Mouse (Mus musculus): Measurements from ENCODE around the gene Ptpn7. TPM values are rescaled to one million over a fixed set of nuclear protein-coding genes. Genes with fewer than 3 reads are reported as not detected.
A peak's percentile ranks its signal among the peaks of the same experiment; 100 is the strongest.

The Ptpn7 gene
- polyA plus RNA-seq, 2 experiments: 3.1 to 3.6 TPM

DNA sequence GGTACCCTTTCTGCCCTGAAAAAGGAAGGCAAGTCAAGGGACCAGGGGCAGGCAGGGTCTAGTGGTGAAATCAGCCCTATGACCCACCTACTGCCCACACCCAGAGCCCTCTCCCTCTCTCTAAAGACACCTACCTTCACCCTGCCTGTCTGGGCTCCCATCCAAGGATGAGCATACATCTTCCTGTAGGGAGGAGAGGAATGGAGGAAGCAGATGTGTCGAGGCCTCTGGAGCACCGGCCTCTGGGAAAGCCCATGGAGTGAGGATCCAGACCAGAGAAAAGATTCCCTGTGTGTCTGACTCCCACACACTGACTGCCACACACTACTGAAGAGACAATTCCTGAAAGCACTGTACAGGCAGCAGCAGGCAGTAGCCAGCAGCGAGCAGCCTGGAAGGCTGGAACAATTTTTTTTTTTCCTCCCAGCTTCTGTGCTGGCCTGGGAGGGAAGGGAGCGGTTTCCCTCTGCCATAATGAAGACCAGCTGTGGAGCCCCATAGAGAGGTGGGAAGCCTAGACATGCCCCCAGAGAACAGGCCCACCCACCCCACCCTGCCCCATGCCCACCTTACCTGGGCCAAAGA lies 6.0 kb upstream of the Ptpn7 start:
- 0 out of 2 replicates have a peak overlapping the region, but pooled peaks have one; percentile 7 for H3K4me3 ChIP-seq (replicated peaks; ENCODE audit: low read length)
- H3K36me3 ChIP-seq (ENCODE audit: control insufficient read depth, insufficient read depth, low read length): no peaks in the 10 kb centered on the region
- peak overlapping the region; percentile 77 for H3K27ac ChIP-seq (replicated peaks; ENCODE audit: low read depth, low read length)
- peak overlapping the region; percentile 41; the same call in 1 of the 2 replicates for H3K9ac ChIP-seq (ENCODE audit: low read depth, low read length, severe bottlenecking)
- peak; percentile 49; the same call in 1 of the 2 replicates for ATAC-seq (ENCODE audit: low FRiP score, low read depth)
- 13% methylated on average over 4 of the region's 4 CpGs for WGBS
- no peaks in the 10 kb centered on the region for H3K9me3 ChIP-seq (ENCODE audit: control insufficient read depth, low read length)
- H3K4me1 ChIP-seq (ENCODE audit: control insufficient read depth, insufficient read depth, low read length): peaks cover 35% of the 10 kb centered on the region
- TF ChIP-seq POLR2A (IDR thresholded peaks at IDR 0.05; ENCODE audit: borderline replicate concordance, extremely low read depth, insufficient read depth, insufficient read length): no peak
- H3K27me3 ChIP-seq (ENCODE audit: control insufficient read depth, insufficient read depth, low read length): no peaks in the 10 kb centered on the region
- peak; percentile 66 for DNase-seq (ENCODE audit: low spot score)
- H3K4me2 ChIP-seq (replicated peaks; ENCODE audit: low read depth, low read length, severe bottlenecking): peak overlapping the region; percentile 30

DNA sequence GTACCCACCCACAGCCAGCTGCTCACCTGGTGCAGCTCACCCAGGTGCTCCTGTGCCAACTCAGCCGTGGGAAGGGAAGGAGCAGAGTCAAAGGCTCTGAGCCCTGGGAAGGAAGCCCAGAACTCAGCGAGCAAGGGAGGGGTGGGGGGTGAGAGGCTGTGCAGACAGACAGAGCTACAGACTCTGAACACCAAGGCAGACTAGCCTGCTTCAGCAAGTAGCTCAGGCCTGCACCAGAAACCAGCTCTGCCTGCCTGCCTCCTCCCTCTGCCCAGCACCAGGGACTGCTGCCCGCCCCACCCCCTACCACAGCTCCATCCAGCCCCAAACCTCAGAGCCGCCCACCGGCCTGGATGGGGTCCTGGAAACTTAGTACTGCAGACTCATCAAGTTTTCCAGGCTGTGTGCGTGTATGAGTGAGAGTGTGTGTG lies 4.5 kb upstream of the Ptpn7 start:
- DNase-seq (ENCODE audit: low spot score): peak; percentile 70
- WGBS: 14% methylated on average over 4 of the region's 6 CpGs
- ATAC-seq (ENCODE audit: low FRiP score, low read depth): peak; percentile 83

DNA sequence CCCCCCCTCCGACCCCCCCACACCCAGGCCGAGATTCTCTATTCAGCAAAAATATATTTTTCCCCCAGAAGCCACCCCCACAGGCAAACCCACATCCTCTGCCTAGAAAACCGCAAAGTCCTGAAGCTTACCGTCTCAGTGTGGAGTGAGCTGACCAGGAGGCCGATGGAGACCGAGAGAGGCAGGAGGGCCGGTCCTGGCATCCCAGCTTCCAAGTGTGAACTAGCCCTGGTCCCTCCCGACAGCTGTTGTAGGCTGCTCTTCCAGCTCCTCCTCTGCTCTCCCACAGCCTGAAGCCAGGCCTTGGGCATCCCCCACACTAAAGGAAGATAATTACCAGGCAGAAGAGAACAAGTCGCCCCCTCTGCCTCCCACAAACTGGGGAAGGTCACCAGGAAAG lies 3.5 kb upstream of the Ptpn7 start:
- Histone ChIP-seq H3K4me1 (ENCODE audit: control insufficient read depth, insufficient read depth, low read length) (peaks cover 35% of the 10 kb centered on the region), H3K36me3 (ENCODE audit: control insufficient read depth, insufficient read depth, low read length) (no peaks in the 10 kb centered on the region), H3K27ac (replicated peaks; ENCODE audit: low read depth, low read length) (0 out of 2 replicates have a peak overlapping the region, but pooled peaks have one; percentile 61), H3K9me3 (ENCODE audit: control insufficient read depth, low read length) (no peaks in the 10 kb centered on the region), H3K27me3 (ENCODE audit: control insufficient read depth, insufficient read depth, low read length) (no peaks in the 10 kb centered on the region), H3K9ac (ENCODE audit: low read depth, low read length, severe bottlenecking) (no peak overlapping the region), H3K4me3 (replicated peaks; ENCODE audit: low read length) (no peak overlapping the region), H3K4me2 (replicated peaks; ENCODE audit: low read depth, low read length, severe bottlenecking) (no peak overlapping the region)
- no peak for TF ChIP-seq POLR2A (IDR thresholded peaks at IDR 0.05; ENCODE audit: borderline replicate concordance, extremely low read depth, insufficient read depth, insufficient read length)
- ATAC-seq (ENCODE audit: low FRiP score, low read depth) (no peak), DNase-seq (ENCODE audit: low spot score) (no peak)
- WGBS: 21% methylated on average over 9 of the region's 9 CpGs

More for the DNA sequence above, 4.5 kb upstream of the Ptpn7 start:
- H3K9me3 ChIP-seq (ENCODE audit: control insufficient read depth, low read length): no peaks in the 10 kb centered on the region
- peak overlapping the region; percentile 77 for H3K27ac ChIP-seq (replicated peaks; ENCODE audit: low read depth, low read length)
- H3K4me2 ChIP-seq (replicated peaks; ENCODE audit: low read depth, low read length, severe bottlenecking): no peak overlapping the region; the same call in 1 of the 2 replicates
- H3K9ac ChIP-seq (ENCODE audit: low read depth, low read length, severe bottlenecking): 0 out of 2 replicates have a peak overlapping the region, but pooled peaks have one; percentile 36
- H3K36me3 ChIP-seq (ENCODE audit: control insufficient read depth, insufficient read depth, low read length): no peaks in the 10 kb centered on the region
- no peak overlapping the region for H3K4me3 ChIP-seq (replicated peaks; ENCODE audit: low read length)
- H3K27me3 ChIP-seq (ENCODE audit: control insufficient read depth, insufficient read depth, low read length): no peaks in the 10 kb centered on the region
- peaks cover 35% of the 10 kb centered on the region for H3K4me1 ChIP-seq (ENCODE audit: control insufficient read depth, insufficient read depth, low read length)
- no peak for TF ChIP-seq POLR2A (IDR thresholded peaks at IDR 0.05; ENCODE audit: borderline replicate concordance, extremely low read depth, insufficient read depth, insufficient read length)

DNA sequence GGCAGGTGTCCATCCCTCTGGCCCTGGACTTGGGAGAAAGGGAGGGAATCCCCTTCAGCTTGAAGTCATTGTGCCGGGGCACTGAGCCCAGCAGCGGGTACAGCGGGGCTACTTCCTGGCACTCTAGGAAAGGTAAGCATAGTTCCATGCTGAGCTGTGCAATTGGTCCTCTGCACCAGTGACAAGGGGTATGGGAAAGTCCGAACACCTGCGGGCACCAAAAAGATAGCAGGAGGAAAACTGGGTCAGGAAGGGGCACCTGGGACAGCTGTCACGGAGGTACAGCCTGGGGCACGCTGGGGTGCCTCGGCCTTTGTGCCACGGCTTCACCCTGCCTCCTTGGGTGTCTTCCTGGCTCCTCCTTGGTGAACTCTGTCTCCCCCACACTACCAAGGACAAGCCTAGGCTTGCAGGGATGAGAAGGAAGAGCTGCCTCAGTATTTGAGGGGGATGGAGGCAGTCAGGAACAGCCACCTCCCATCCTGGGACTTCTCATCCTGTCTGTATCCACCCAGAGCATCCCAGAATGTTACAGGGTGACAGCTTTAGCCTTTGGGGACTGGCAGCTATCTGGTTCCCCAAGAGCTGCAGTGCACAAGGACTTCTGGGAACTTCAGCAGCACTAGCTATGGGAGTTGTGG lies 2.8 kb upstream of the Ptpn7 start:
- Histone ChIP-seq H3K27me3 (ENCODE audit: control insufficient read depth, insufficient read depth, low read length) (no peaks in the 10 kb centered on the region), H3K27ac (replicated peaks; ENCODE audit: low read depth, low read length) (no peak overlapping the region), H3K4me2 (replicated peaks; ENCODE audit: low read depth, low read length, severe bottlenecking) (no peak overlapping the region), H3K4me1 (ENCODE audit: control insufficient read depth, insufficient read depth, low read length) (peaks cover 35% of the 10 kb centered on the region), H3K4me3 (replicated peaks; ENCODE audit: low read length) (no peak overlapping the region), H3K36me3 (ENCODE audit: control insufficient read depth, insufficient read depth, low read length) (no peaks in the 10 kb centered on the region), H3K9ac (ENCODE audit: low read depth, low read length, severe bottlenecking) (no peak overlapping the region; the same call in 1 of the 2 replicates), H3K9me3 (ENCODE audit: control insufficient read depth, low read length) (no peaks in the 10 kb centered on the region)
- WGBS: 74% methylated on average over 9 of the region's 9 CpGs
- DNase-seq (ENCODE audit: low spot score) (no peak), ATAC-seq (ENCODE audit: low FRiP score, low read depth) (no peak)
- TF ChIP-seq POLR2A (IDR thresholded peaks at IDR 0.05; ENCODE audit: borderline replicate concordance, extremely low read depth, insufficient read depth, insufficient read length): no peak

DNA sequence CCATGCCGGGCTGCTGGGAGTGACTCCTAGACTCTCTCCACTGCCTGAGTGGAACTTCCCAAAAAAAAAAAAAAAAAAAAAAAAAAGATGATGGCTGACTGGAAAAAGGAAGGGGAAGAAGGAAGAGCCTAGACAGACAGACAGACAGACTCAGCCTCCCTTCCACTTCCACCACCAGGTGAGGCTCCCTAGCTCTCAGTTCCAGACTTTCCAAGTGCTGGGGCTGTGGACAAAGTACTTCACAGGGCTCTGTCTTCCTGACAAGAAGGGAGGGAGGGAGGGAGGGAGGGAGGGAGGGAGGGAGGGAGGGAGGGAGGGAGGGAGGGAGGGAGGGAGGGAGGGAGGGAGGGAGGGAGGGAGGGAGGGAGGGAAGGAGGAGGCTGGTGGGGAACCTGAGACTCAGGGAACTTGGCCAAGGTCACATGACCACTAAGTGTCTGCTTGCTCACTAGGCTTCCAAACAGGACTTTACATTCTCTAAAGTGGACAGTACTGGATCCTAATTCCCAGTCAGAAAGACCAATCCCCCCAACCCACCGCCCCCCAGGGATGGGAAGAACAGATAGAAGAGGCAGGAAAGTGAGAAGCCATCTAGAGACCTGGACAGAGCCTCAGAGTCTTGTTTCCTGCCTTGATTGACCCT lies 2.0 kb upstream of the Ptpn7 start:
- TF ChIP-seq POLR2A (IDR thresholded peaks at IDR 0.05; ENCODE audit: borderline replicate concordance, extremely low read depth, insufficient read depth, insufficient read length): no peak
- WGBS: 66% methylated on average over 2 of the region's 2 CpGs

More for the DNA sequence above, 2.0 kb upstream of the Ptpn7 start:
- Histone ChIP-seq H3K27ac (replicated peaks; ENCODE audit: low read depth, low read length) (no peak overlapping the region), H3K9me3 (ENCODE audit: control insufficient read depth, low read length) (no peaks in the 10 kb centered on the region), H3K4me2 (replicated peaks; ENCODE audit: low read depth, low read length, severe bottlenecking) (no peak overlapping the region), H3K4me3 (replicated peaks; ENCODE audit: low read length) (no peak overlapping the region), H3K4me1 (ENCODE audit: control insufficient read depth, insufficient read depth, low read length) (peaks cover 35% of the 10 kb centered on the region), H3K9ac (ENCODE audit: low read depth, low read length, severe bottlenecking) (no peak overlapping the region), H3K27me3 (ENCODE audit: control insufficient read depth, insufficient read depth, low read length) (no peaks in the 10 kb centered on the region), H3K36me3 (ENCODE audit: control insufficient read depth, insufficient read depth, low read length) (no peaks in the 10 kb centered on the region)
- DNase-seq (ENCODE audit: low spot score): no peak
- ATAC-seq (ENCODE audit: low FRiP score, low read depth): no peak
